Mouse (Mus musculus) embryonic facial prominence, embryonic 13.5 days (tissue): Measurements from ENCODE around the gene Add3. TPM values are rescaled to one million over a fixed set of nuclear protein-coding genes. Genes with fewer than 3 reads are reported as not detected.
A peak's percentile ranks its signal among the peaks of the same experiment; 100 is the strongest.

ENCODE experiments used
- ATAC-seq: fragments of 200-750 bp; cut with Nextera tagmentation; 2 replicates; pipeline ENCODE4 v1.8.0; 2017; ENCODE audit warnings: low read depth; ENCODE audit not compliant: insufficient number of reproducible peaks, insufficient read depth, low FRiP score, low TSS enrichment
- H3K27ac ChIP-seq: fragments of 300-500 bp; sonication (generic); 2 replicates; pipeline ENCODE4 v1.5.1; 2015; ENCODE audit warnings: moderate library complexity, mild to moderate bottlenecking, inconsistent platforms
- H3K27me3 ChIP-seq: fragments of 300-500 bp; sonication (generic); 2 replicates; pipeline ENCODE4 v1.6.1; 2015; ENCODE audit warnings: mild to moderate bottlenecking, inconsistent platforms
- H3K36me3 ChIP-seq: fragments of 300-500 bp; sonication (generic); 2 replicates; pipeline ENCODE4 v1.6.1; 2015; ENCODE audit warnings: mild to moderate bottlenecking, inconsistent platforms
- H3K4me1 ChIP-seq: fragments of 300-500 bp; sonication (generic); 2 replicates; pipeline ENCODE4 v1.6.1; 2015; ENCODE audit warnings: inconsistent platforms
- H3K4me2 ChIP-seq: fragments of 300-500 bp; sonication (generic); 2 replicates; pipeline ENCODE4 v1.6.1; 2015; ENCODE audit warnings: moderate library complexity, mild to moderate bottlenecking, inconsistent platforms
- H3K4me3 ChIP-seq: fragments of 300-500 bp; sonication (generic); 2 replicates; pipeline ENCODE4 v1.5.1; 2015; ENCODE audit warnings: mild to moderate bottlenecking, inconsistent platforms
- H3K9ac ChIP-seq: fragments of 300-500 bp; sonication (generic); 2 replicates; pipeline ENCODE4 v1.6.1; 2015; ENCODE audit warnings: mild to moderate bottlenecking, inconsistent platforms
- H3K9me3 ChIP-seq: fragments of 300-500 bp; sonication (generic); 2 replicates; pipeline ENCODE4 v1.6.1; 2016; ENCODE audit warnings: inconsistent platforms
- WGBS: fragments of 180-500 bp; shearing (Covaris S2); methylation state at CpG from one replicate; pipeline ENCODE4 v1.1.7; 2015; ENCODE audit warnings: mixed read lengths; 5-methylcytosine and 5-hydroxymethylcytosine counted together
- polyA plus RNA-seq: library from polyadenylated mRNA; unstranded; fragments of >200 nt; fragmentation: Nextera tagmentation; extraction: Ambion mirVana; gene quantifications from 2 replicates; pipeline ENCODE4 v1.2.1, GENCODE M21; 2015

Gene Add3
- polyA plus RNA-seq, 1 experiment from 2014 or later = 73.8 TPM

DNA sequence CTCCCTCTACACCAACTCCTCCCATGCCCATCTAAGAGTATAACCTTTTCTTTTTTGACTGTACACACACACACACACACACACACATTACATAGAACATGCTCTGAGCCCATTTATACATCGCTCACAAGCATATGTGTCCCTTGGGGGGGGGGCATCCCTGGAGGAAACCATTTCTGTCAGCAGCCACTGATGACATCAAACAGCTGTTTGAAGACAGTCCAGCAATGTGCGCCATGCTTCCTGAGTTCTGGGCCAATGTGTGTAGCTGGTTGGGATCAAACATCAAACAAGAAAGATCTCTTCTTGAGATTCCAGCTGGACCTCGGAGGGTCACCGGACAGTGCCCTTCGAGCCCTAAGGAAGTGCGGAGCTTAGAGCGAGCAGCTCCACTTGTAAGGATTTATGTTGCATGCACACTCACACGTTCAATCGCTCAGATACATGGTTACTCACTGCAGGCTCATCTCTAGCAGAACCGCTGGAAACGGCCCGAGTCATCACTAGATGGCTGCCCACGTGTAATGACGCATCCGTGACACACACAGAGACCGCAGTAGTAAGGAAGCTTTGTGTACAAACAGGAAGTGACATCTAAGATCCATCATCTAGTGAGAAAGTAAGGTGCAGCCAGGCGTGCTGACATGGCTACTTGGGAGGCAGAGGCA lies 132.9 kb downstream of the Add3 start:
- ATAC-seq = no peak
- Histone ChIP-seq H3K9me3 (no peaks in the 10 kb centered on the region), H3K27ac (no peak overlapping the region), H3K4me2 (no peak overlapping the region), H3K36me3 (no peaks in the 10 kb centered on the region), H3K9ac (no peak overlapping the region), H3K4me1 (peaks cover 5% of the 10 kb centered on the region; the same call in 1 of the 2 replicates), H3K4me3 (no peak overlapping the region), H3K27me3 (no peaks in the 10 kb centered on the region)
- WGBS = 88% methylated on average over 17 of the region's 17 CpGs

DNA sequence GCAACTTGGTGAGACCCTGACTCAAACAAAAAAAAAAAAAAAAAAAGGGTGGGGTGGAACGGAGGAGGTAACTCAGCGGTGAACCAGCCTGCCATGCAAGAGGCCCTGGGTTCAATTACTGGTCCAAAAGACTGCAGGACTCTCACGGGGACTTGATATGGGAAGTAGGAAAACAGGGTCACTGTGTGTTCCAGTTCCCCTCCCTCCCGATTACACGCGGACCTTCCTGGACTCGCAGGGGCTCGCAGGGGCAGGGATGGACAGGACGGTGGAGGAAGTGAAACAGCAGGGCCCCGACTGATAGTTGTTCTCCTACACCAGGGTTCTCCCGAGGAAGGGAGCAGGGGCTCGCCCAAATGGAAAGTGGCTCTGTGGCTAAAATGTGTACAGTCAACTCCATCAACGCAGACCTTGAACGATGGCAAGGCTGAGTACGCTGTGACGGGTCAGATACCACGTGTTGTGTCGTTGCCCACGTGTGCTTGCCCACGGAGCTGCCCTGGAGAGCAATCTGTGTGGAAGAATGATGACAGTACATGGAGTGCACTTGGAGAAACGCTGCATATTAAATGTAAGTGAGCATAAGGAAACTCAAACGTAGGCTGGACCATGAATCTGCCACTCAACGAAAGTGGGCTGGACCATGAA lies 133.7 kb downstream of the Add3 start:
- Histone ChIP-seq H3K9ac (no peak overlapping the region), H3K4me1 (peaks cover 10% of the 10 kb centered on the region; the same call in 1 of the 2 replicates), H3K27me3 (no peaks in the 10 kb centered on the region), H3K4me3 (no peak overlapping the region), H3K4me2 (no peak overlapping the region), H3K36me3 (no peaks in the 10 kb centered on the region), H3K9me3 (no peaks in the 10 kb centered on the region), H3K27ac (no peak overlapping the region)
- 80% methylated on average over 23 of the region's 23 CpGs for WGBS
- ATAC-seq = no peak

DNA sequence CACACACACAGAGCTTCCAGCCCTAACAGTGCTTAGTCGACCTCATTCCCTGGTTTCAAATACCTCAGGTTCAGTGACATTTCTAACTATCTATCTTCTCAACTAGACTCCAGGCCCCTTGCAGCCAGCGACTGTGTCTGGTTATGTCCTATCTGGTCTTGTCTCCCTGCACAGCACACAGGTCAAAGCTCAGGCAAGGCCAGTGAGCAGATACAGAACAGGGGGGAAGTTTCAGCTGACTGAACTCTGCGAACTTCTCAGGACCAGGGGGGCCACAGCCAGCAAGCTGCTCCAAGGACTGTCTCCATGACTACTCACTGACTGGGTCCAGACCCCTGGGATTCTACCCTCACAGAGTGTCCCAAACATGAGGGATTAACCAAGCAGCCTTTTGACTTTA lies 135.0 kb downstream of the Add3 start:
- Histone ChIP-seq H3K4me2 (no peak overlapping the region), H3K27ac (no peak overlapping the region), H3K27me3 (no peaks in the 10 kb centered on the region), H3K4me3 (no peak overlapping the region), H3K4me1 (peaks cover 14% of the 10 kb centered on the region; the same call in 1 of the 2 replicates), H3K9ac (0 out of 2 replicates have a peak overlapping the region, but pooled peaks have one; percentile 16), H3K36me3 (no peaks in the 10 kb centered on the region), H3K9me3 (no peaks in the 10 kb centered on the region)
- no peak for ATAC-seq
- WGBS = 51% methylated on average over 3 of the region's 3 CpGs

DNA sequence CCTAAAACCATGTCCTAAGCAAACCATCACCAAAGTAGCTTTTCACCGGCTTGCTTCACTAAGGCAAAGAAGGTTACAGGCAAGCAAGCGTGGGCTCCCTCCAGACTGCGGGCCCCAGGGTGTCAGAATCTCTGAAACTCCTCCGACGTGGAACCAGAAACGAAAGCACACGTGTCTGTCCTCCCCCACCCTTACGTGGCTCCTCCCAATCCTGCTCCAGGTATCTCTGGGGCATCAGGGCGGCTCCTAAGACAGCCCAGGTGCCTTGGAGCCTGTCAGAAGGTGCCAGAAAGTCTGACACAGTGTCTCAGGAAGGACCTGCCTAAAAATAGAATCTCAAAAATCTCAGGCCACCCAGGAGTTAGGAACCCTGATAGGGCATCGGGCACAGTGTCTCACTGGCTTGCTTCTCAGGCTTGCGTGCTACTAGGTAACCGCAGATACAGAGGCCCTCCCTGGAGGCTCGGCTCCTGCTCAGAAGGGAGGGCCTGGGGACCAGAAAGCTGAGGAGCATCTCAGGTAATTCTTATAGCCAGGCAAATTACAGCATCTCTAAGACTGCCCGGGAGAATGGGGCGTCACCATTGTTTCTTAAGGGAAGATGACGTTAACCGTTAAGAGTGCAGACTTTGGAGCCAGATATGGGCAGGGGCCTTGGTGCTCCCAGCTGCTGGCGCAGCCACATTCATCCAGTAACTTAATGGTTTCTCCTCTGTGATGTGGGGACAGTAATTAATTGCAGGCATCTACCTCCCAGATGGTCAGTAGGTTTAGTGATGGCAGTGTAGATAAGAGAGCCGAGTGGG lies 136.9 kb downstream of the Add3 start:
- H3K36me3 ChIP-seq = no peaks in the 10 kb centered on the region
- no peak overlapping the region for H3K9ac ChIP-seq
- no peak overlapping the region for H3K27ac ChIP-seq
- H3K27me3 ChIP-seq = no peaks in the 10 kb centered on the region
- H3K4me2 ChIP-seq = 0 out of 2 replicates have a peak overlapping the region, but pooled peaks have one; percentile 1
- no peak overlapping the region for H3K4me3 ChIP-seq
- H3K9me3 ChIP-seq = no peaks in the 10 kb centered on the region
- H3K4me1 ChIP-seq = peaks cover 14% of the 10 kb centered on the region; the same call in 1 of the 2 replicates
- ATAC-seq = peak; percentile 39; the same call in 1 of the 2 replicates
- WGBS = 61% methylated on average over 19 of the region's 19 CpGs

DNA sequence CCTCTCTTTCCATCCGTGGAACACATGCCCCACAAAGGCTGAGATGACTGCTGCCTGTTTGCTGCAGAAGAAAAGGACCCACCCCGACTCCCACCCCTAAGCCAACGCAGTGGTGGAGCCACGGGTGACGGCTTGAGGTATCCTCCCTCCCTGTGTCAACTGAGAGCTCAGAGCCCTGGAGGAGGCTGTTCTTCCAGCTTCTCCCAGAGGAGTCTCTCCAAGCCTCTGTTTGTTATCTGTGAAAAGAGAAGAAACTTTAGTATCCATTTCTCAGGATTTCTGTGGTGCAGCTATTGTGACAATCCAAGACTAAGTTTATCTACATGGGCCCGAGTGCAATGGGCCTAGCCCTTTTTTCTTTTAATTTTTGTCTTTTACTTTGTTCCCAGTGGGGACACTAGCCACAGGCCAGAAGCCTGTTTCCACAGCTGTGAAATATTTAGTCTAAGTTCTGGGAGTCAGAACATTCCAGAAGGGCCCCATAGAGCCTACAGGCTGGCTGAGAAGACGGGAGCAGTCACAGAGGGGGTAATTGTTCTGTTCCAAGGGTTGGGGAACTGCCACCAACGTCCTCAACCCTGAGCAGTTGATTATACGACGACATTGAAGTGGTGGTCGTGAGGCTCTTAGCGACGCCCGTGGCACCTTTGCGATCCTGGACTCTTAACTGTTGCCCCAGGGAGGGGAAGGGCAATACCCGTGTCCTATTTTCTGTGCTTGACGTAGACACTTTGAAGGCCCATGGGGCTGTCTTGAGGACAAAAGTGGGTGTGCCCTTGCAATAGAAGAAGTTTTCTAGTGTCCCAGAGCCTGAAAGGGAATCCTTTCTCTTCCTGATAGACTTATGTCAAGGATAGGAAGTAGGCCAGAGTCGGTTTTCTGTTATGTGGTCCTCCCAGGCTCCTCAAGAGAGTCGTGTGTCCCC lies 138.5 kb downstream of the Add3 start:
- H3K27me3 ChIP-seq = no peaks in the 10 kb centered on the region
- H3K4me3 ChIP-seq = no peak overlapping the region
- H3K36me3 ChIP-seq = no peaks in the 10 kb centered on the region
- H3K4me2 ChIP-seq = no peak overlapping the region
- H3K9ac ChIP-seq = no peak overlapping the region
- 62% methylated on average over 19 of the region's 19 CpGs for WGBS
- no peak overlapping the region for H3K27ac ChIP-seq
- H3K9me3 ChIP-seq = no peaks in the 10 kb centered on the region
- no peak for ATAC-seq
- peaks cover 14% of the 10 kb centered on the region; the same call in 1 of the 2 replicates for H3K4me1 ChIP-seq

DNA sequence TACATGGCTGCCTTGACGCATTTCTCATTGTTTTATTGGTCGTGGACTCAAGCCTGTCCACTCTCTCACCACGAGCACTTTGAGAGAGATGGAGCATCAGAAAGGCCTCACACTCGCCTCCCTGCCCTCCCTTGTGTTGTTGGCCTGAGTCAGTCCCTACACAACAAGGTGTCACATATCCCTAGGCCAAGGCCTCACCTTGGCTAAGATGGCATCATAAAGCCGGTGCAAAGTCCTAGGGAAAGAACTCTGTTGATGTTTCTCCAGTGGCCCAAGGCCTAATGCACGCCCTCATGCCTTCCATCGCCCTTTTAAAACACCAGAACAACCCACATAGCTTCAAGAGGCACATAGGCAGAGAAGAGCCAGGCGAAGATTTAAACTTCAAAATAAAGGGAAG lies 140.0 kb downstream of the Add3 start:
- H3K36me3 ChIP-seq = no peaks in the 10 kb centered on the region
- H3K4me1 ChIP-seq = peaks cover 22% of the 10 kb centered on the region; the same call in 1 of the 2 replicates
- H3K9ac ChIP-seq = no peak overlapping the region
- no peak overlapping the region for H3K27ac ChIP-seq
- ATAC-seq = no peak
- H3K4me2 ChIP-seq = no peak overlapping the region
- WGBS = 90% methylated on average over 8 of the region's 8 CpGs
- no peak overlapping the region for H3K4me3 ChIP-seq
- no peaks in the 10 kb centered on the region for H3K27me3 ChIP-seq
- no peaks in the 10 kb centered on the region for H3K9me3 ChIP-seq

DNA sequence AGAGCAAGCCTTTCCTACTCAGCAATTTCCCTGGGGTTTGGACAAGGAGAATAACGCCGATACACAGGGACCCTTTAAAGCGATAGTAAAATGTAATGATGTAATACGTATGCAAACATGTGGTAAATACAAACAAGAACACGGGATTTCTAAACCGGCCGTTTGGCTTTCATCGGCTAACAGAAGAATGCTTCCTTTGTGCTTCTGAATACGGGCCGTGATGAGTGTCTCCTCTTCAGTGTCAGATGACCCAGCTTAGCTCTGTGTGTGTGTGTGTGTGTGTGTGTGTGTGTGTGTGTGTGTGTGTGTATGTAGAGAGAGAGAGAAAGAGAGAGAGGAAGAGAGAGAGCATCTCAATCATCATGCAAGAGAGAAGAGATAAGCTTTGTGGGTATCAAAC lies 142.3 kb downstream of the Add3 start:
- ATAC-seq = no peak
- H3K4me2 ChIP-seq = no peak overlapping the region
- 48% methylated on average over 10 of the region's 10 CpGs for WGBS

DNA sequence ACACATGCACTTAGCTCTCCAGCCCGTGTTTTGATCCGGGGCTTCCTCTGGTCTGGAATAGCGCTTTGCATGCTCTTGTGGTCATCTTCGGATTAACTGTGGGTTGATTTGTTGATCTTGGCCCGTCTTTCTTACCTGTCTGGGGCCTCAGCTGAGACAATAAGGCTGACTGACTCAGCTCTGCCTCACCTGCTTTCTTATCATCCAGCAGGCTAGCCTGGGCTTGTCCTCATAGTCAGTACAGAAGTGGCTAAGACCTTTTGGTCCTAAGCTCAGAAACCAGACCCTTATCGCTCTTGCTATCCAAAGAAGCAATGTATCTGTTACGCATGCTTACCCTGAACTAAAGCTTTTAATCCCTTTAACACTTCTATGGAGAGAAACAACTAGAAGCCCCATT lies 143.5 kb downstream of the Add3 start:
- no peaks in the 10 kb centered on the region for H3K27me3 ChIP-seq
- no peak overlapping the region for H3K9ac ChIP-seq
- H3K27ac ChIP-seq = no peak overlapping the region
- WGBS = 75% methylated on average over 7 of the region's 7 CpGs
- no peaks in the 10 kb centered on the region for H3K9me3 ChIP-seq
- H3K4me2 ChIP-seq = no peak overlapping the region
- no peaks in the 10 kb centered on the region for H3K36me3 ChIP-seq
- 0 out of 2 replicates have a peak, but pooled peaks cover 13% of the 10 kb centered on the region for H3K4me1 ChIP-seq
- ATAC-seq = no peak
- no peak overlapping the region for H3K4me3 ChIP-seq

More for the DNA sequence above, 142.3 kb downstream of the Add3 start:
- no peak overlapping the region for H3K27ac ChIP-seq
- H3K4me3 ChIP-seq = no peak overlapping the region
- 0 out of 2 replicates have a peak, but pooled peaks cover 19% of the 10 kb centered on the region for H3K4me1 ChIP-seq
- no peaks in the 10 kb centered on the region for H3K9me3 ChIP-seq
- H3K27me3 ChIP-seq = no peaks in the 10 kb centered on the region
- no peaks in the 10 kb centered on the region for H3K36me3 ChIP-seq
- no peak overlapping the region for H3K9ac ChIP-seq

DNA sequence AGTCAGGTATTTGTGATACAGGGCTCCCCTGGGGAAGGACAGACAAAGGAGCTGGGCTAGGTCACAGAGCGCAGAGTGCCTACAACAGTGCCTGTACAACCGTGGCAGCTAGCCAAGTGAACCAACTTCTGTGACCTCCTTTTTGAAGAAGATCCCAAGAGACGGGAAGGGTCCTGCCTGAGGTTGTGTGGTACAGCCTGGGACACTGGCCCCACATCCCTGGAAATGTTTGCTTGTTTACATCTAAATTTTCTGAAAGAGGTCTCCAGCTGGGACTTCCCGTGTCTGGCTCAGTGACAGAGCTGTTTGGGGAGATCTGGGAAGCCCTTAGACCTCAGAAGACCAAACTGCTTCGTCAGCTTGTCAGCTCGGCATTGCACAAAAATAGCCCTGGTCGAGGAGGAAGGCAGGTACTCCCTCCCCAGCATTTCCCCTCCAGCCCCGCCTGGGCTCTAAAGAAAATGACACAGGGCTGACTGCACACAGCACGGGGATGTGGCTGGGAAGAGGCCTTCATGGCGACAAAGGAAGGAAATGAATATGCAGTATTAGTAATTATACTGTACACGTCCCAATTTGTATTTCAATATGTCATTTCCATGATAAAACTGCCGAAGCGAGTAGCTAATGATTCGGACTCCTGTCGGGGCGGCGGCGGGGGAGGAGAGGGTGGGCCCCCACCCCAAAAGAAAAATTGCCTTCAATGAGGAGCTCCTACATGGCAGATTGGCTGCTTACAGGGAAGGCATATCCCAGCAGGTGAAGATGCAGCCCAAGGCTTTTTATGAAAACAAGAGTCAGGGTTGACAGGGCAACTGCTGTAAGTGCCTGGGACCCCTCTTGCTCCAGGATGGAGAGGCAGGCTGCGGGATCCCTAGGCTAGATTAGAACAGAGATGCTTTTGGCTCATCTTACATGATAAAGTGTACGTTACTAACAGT lies 144.3 kb downstream of the Add3 start:
- ATAC-seq = no peak
- H3K27me3 ChIP-seq = no peaks in the 10 kb centered on the region
- no peaks in the 10 kb centered on the region for H3K36me3 ChIP-seq
- H3K4me1 ChIP-seq = 0 out of 2 replicates have a peak, but pooled peaks cover 8% of the 10 kb centered on the region
- no peak overlapping the region for H3K4me3 ChIP-seq
- H3K4me2 ChIP-seq = no peak overlapping the region
- no peak overlapping the region for H3K27ac ChIP-seq
- no peak overlapping the region for H3K9ac ChIP-seq
- 34% methylated on average over 20 of the region's 20 CpGs for WGBS
- H3K9me3 ChIP-seq = no peaks in the 10 kb centered on the region
